Mouse (Mus musculus) left cerebral cortex, postnatal 14 days (tissue): ENCODE measurements around the gene Cd276. TPM values are rescaled to one million over a fixed set of nuclear protein-coding genes. Genes with fewer than 3 reads are reported as not detected.
"Not testable (repeated sequence)": the region's sequence is repeated elsewhere in the genome, so short reads cannot be mapped to it uniquely, and the experiment has no call there.

ENCODE experiments used
- DNase-seq, 2 experiments: peaks; one replicate each; pipeline ENCODE4 v3.0.0; 2021 to 2022; ENCODE audit warnings: low spot score in 2 of 2, mixed read lengths in 1 of 2
- intact Hi-C: fragments of 180-260 bp; cut with DNase I; formaldehyde crosslinking; loops from one replicate; pipeline ENCODE4 v1.15.1; 2025
- long read RNA-seq, 2 experiments: library from polyadenylated mRNA; stranded (forward); transcript quantifications; one replicate each; pipeline ENCODE4 v2.0.0; 2021
- total RNA-seq, 2 experiments: library from RNA; stranded (reverse); gene quantifications; 2 replicates each; pipeline ENCODE4 v1.2.3; 2021

The Cd276 gene
- total RNA-seq, result 10 to 100 TPM; 13.2 to 14.6 TPM
- long read RNA-seq, experiment 1, transcript Cd276-202 (8 exons, 3,603 nt), result major isoform, 6 of 15 reads
- long read RNA-seq, experiment 1, partial matches to known transcripts, result 1 of 15 reads
- long read RNA-seq, experiment 1, other reads (novel, unspliced or antisense), result 8 of 15 reads
- long read RNA-seq, experiment 2, transcript Cd276-202 (8 exons, 3,603 nt), result major isoform, 7 of 15 reads
- long read RNA-seq, experiment 2, partial matches to known transcripts, result 0 of 15 reads
- long read RNA-seq, experiment 2, other reads (novel, unspliced or antisense), result 6 of 15 reads

- intact Hi-C loops, result loop anchor here (2.0 kb wide), 1 partner anchor 28 kb away; the partner anchor contains the start of gene Nptn
- peak; percentile 82 to 90 for DNase-seq
Measured at GRCm38 (mm10) chr9:58554908-58555684, at the start of gene Cd276. Gene Cd276, minus strand, starts transcription at chr9:58555437.

- DNase-seq, result no peak
- intact Hi-C loops, result no loop called here
Measured at GRCm38 (mm10) chr9:58595313-58595712, 40.1 kb upstream of the Cd276 start.

- intact Hi-C loops, result no loop called here
- DNase-seq, result no peak
Measured at GRCm38 (mm10) chr9:58588657-58589056, 33.4 kb upstream of the Cd276 start.

GRCm38 (mm10) chr9:58584323-58584722 lies 29.1 kb upstream of the Cd276 start:
- intact Hi-C loops, result loop anchor here (5.0 kb wide), 2 partner anchors 43 to 68 kb away; no protein-coding TSS in a partner anchor
- no peak for DNase-seq

- DNase-seq, result no peak
- intact Hi-C loops, result loop anchor here (2.0 to 5.0 kb wide), 4 partner anchors 28 to 69 kb away; partner anchors contain the start of gene Cd276
Measured at GRCm38 (mm10) chr9:58583267-58583641, 28.0 kb upstream of the Cd276 start.

- intact Hi-C loops, result loop anchor here (2.0 to 5.0 kb wide), 4 partner anchors 28 to 70 kb away; partner anchors contain the start of gene Cd276
Measured at GRCm38 (mm10) chr9:58582581-58583266, 27.5 kb upstream of the Cd276 start.

GRCm38 (mm10) chr9:58581958-58582540 lies 26.8 kb upstream of the Cd276 start, which contains the start of gene Nptn:
Gene Nptn, plus strand, starts transcription at chr9:58582240.
- DNase-seq, result peak; percentile 98
- intact Hi-C loops, result loop anchor here (2.0 to 5.0 kb wide), 4 partner anchors 27 to 70 kb away; partner anchors contain the start of gene Cd276

More at GRCm38 (mm10) chr9:58582581-58583266, 27.5 kb upstream of the Cd276 start:
- peak; percentile 27 to 57 for DNase-seq

GRCm38 (mm10) chr9:58581283-58581930 lies 26.2 kb upstream of the Cd276 start:
- intact Hi-C loops, result loop anchor here (5.0 kb wide), 2 partner anchors 46 to 71 kb away; no protein-coding TSS in a partner anchor
- no peak for DNase-seq

- intact Hi-C loops, result loop anchor here (5.0 kb wide), 2 partner anchors 47 to 72 kb away; no protein-coding TSS in a partner anchor
- DNase-seq, result not testable (repeated sequence)
Measured at GRCm38 (mm10) chr9:58580453-58581195, 25.4 kb upstream of the Cd276 start.

GRCm38 (mm10) chr9:58578669-58579068 lies 23.4 kb upstream of the Cd276 start:
- peak; percentile 93 to 94 for DNase-seq
- intact Hi-C loops, result loop anchor here (1.0 kb wide), 1 partner anchor 38 kb away; no protein-coding TSS in a partner anchor

- intact Hi-C loops, result no loop called here
- DNase-seq, result no peak
Measured at GRCm38 (mm10) chr9:58571001-58571400, 15.8 kb upstream of the Cd276 start.

- no peak for DNase-seq
- intact Hi-C loops, result no loop called here
Measured at GRCm38 (mm10) chr9:58567682-58568081, 12.4 kb upstream of the Cd276 start.

- intact Hi-C loops, DNase-seq: not testable (repeated sequence)
Measured at GRCm38 (mm10) chr9:58565945-58566344, 10.7 kb upstream of the Cd276 start.

GRCm38 (mm10) chr9:58560211-58560610 lies 5.0 kb upstream of the Cd276 start:
- intact Hi-C loops, result no loop called here

GRCm38 (mm10) chr9:58557457-58558455 lies 2.5 kb upstream of the Cd276 start:
- intact Hi-C loops, result no loop called here
- DNase-seq, result no peak

More at GRCm38 (mm10) chr9:58560211-58560610, 5.0 kb upstream of the Cd276 start:
- no peak for DNase-seq

- intact Hi-C loops, result no loop called here
- DNase-seq, result no peak
Measured at GRCm38 (mm10) chr9:58556627-58557026, 1.4 kb upstream of the Cd276 start.
